Mouse (Mus musculus) hindbrain, embryonic 12.5 days (tissue): ENCODE measurements at regions not wholly inside any gene's neighbourhood (a gene's known extent, or its start where the extent isn't known, plus 50 kb on each side); places are given as distances from the start of the nearest gene placed in this dataset.
A peak's percentile ranks its signal among the peaks of the same experiment; 100 is the strongest.

ENCODE experiments used
- ATAC-seq: fragments of 200-750 bp; cut with Nextera tagmentation; 2 replicates; pipeline ENCODE4 v1.8.0; 2017; ENCODE audit warnings: moderate TSS enrichment; ENCODE audit not compliant: low FRiP score
- H3K27ac ChIP-seq: fragments of 300-500 bp; sonication (generic); 2 replicates; pipeline ENCODE4 v1.5.1; 2016; ENCODE audit warnings: mild to moderate bottlenecking
- H3K27me3 ChIP-seq: fragments of 300-500 bp; sonication (generic); 2 replicates; pipeline ENCODE4 v1.6.1; 2016; ENCODE audit warnings: mild to moderate bottlenecking
- H3K36me3 ChIP-seq: fragments of 300-500 bp; sonication (generic); 2 replicates; pipeline ENCODE4 v1.6.1; 2016; ENCODE audit warnings: mild to moderate bottlenecking
- H3K4me1 ChIP-seq: fragments of 300-500 bp; sonication (generic); 2 replicates; pipeline ENCODE4 v1.6.1; 2016
- H3K4me2 ChIP-seq: fragments of 300-500 bp; sonication (generic); replicated peaks from 2 replicates; pipeline ENCODE4 v1.6.1; 2016; ENCODE audit warnings: mild to moderate bottlenecking
- H3K4me3 ChIP-seq: fragments of 300-500 bp; sonication (generic); 2 replicates; pipeline ENCODE4 v1.5.1; 2016; ENCODE audit warnings: mild to moderate bottlenecking
- H3K9ac ChIP-seq: fragments of 300-500 bp; sonication (generic); 2 replicates; pipeline ENCODE4 v1.6.1; 2016; ENCODE audit warnings: mild to moderate bottlenecking, moderate library complexity
- H3K9me3 ChIP-seq: fragments of 300-500 bp; sonication (generic); replicated peaks from 2 replicates; pipeline ENCODE4 v1.6.1; 2016; ENCODE audit warnings: mild to moderate bottlenecking
- WGBS: fragments of 180-500 bp; shearing (Covaris S2); methylation state at CpG from one replicate; pipeline ENCODE4 v1.1.7; 2016; 5-methylcytosine and 5-hydroxymethylcytosine counted together

DNA sequence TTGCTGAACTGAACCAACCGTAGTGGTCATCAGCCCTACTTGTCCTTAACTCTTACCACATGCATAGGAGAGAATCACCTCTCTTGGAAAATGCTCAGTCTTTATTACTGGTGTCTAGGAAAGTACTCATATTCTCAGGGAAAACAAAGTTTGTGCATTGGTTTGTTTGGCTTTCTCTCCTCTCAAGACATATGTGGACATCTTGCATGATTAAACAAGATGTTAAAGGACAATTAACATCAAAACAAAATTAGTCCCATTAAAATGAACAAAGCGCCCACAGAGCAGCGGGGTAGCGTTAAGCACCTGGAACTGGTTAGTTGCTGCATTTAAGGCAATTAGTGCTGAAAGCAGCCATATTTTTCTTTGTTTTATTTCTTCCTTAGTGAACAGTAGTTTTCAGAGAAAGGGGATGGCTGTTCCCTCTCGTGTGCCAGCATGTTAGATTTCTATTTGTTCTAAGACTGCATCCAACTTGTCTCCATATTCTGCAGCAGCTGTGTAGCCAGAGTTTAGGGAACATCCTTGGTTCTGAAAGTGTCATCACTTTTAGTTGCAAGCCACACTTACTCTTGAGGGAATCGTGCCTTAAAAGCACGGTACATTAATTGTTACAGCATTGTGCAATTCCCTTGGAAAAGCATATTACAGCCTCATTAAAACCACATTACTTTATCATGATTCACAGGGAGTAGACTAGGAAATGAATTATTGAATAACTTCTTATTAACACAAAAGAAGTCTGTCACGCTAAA, 137.7 kb downstream of the Ube2u start:
- Histone ChIP-seq H3K27me3 (no peaks in the 10 kb centered on the region; the same call in 1 of the 2 replicates), H3K4me3 (no peak overlapping the region), H3K9me3 (0 out of 2 replicates have a peak, but pooled peaks cover 3% of the 10 kb centered on the region), H3K4me1 (peaks cover 3% of the 10 kb centered on the region; the same call in 1 of the 2 replicates), H3K36me3 (no peaks in the 10 kb centered on the region), H3K4me2 (no peak overlapping the region), H3K9ac (no peak overlapping the region), H3K27ac (no peak overlapping the region)
- 74% methylated on average over 8 of the region's 8 CpGs for WGBS
- ATAC-seq: no peak

DNA sequence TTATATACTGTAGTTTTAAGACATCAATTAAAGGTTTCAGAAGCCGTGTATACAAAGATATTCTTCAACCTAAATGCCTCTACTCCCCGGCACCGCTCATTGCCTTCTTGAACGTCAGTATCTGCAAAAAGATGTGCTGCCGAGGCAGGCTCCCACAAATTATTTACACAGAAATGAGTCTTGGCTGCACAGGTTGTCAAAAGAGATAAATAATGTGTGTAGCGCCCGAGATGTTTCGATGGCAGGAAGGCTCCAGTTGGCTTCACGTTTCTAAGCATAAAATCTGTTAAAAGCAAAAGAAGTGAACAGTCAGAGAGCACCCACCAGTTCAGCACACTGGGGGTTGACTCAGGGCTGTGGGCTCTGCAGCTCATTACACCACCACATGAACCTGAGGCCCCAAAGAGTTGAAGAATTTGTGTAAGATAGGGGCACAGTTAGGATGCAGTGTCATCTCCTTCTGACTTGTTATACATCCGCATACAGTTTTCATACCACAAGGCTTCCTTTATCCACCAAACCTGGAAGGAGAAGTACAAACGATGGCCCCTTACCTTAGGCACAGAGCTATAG, 138.4 kb downstream of the Ube2u start:
- H3K27ac ChIP-seq: no peak overlapping the region
- no peak overlapping the region for H3K4me3 ChIP-seq
- no peak overlapping the region for H3K9ac ChIP-seq
- no peak overlapping the region for H3K4me2 ChIP-seq
- no peaks in the 10 kb centered on the region; the same call in 1 of the 2 replicates for H3K27me3 ChIP-seq
- no peak for ATAC-seq
- no peaks in the 10 kb centered on the region for H3K36me3 ChIP-seq
- WGBS: 72% methylated on average over 11 of the region's 11 CpGs
- 0 out of 2 replicates have a peak, but pooled peaks cover 3% of the 10 kb centered on the region for H3K9me3 ChIP-seq
- peaks cover 3% of the 10 kb centered on the region; the same call in 1 of the 2 replicates for H3K4me1 ChIP-seq

DNA sequence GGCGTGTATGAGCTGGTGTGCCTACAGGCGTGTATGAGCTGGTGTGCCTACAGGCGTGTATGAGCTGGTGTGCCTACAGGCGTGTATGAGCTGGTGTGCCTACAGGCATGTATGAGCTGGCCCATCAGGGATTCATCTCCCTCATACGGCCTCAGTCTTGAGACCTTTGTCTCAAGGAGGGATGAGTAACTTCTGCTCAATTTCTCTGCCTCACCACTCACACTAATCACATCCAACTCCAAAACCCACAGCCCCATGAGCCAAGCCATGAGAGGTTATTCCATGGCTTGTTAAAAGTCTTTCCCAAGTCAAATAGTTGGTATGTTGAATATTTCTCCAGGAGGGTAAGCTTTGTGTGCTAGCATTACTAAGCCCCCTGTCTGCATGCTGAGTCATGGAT, 146.0 kb downstream of the Ube2u start:
- Histone ChIP-seq H3K4me3 (no peak overlapping the region), H3K27me3 (no peaks in the 10 kb centered on the region), H3K4me1 (no peaks in the 10 kb centered on the region), H3K27ac (no peak overlapping the region), H3K9me3 (no peaks in the 10 kb centered on the region), H3K9ac (no peak overlapping the region), H3K4me2 (no peak overlapping the region), H3K36me3 (no peaks in the 10 kb centered on the region)
- WGBS: 96% methylated on average over 4 of the region's 5 CpGs
- ATAC-seq: no peak

DNA sequence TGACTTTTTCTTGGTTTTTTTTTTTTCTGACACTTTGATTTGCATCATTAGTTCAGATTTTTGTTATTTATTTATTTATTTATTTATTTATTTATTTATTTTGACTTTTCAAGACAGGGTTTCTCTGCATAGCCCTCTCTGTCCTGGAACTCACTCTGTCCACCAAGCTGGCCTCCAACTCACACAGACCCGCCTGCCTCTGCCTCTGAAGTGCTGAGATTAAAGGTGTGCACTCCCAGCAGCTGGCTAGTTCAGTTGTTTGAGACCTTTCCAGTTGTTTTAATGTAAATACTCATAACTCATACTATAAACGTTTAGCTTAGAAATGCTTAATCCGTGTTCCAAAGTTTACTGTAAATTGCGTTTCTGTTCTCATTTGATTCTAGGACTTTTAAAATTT, 147.9 kb downstream of the Ube2u start:
- Histone ChIP-seq H3K4me2 (no peak overlapping the region), H3K4me1 (no peaks in the 10 kb centered on the region), H3K9ac (no peak overlapping the region), H3K36me3 (no peaks in the 10 kb centered on the region), H3K27me3 (no peaks in the 10 kb centered on the region), H3K9me3 (no peaks in the 10 kb centered on the region), H3K4me3 (no peak overlapping the region), H3K27ac (no peak overlapping the region)
- ATAC-seq: no peak
- WGBS: 88% methylated on average over 4 of the region's 4 CpGs

DNA sequence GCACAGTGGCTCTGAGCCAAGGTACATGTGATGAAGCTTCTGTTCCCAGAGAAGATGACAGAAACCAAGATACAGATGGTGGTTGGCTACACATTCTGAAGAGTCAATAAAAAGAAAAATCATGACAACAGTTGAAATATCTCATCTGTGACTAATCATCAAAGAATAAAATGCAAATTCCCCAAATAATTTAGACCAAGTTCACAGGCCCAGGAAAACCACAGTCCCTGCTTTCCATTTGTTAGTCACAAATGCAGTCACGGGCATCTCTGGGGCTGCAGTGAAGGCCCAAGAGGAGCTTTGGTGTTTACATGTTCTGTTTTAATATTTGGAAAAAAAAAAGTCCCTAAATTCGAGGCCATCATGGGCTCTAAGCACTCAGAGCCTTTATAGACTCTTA, 142.1 kb upstream of the Cachd1 start:
- H3K4me1 ChIP-seq: 0 out of 2 replicates have a peak, but pooled peaks cover 2% of the 10 kb centered on the region
- no peak overlapping the region for H3K4me3 ChIP-seq
- H3K27ac ChIP-seq: no peak overlapping the region
- no peak overlapping the region for H3K9ac ChIP-seq
- H3K36me3 ChIP-seq: no peaks in the 10 kb centered on the region
- no peak for ATAC-seq
- 71% methylated on average over 2 of the region's 2 CpGs for WGBS
- H3K27me3 ChIP-seq: no peaks in the 10 kb centered on the region
- no peak overlapping the region for H3K4me2 ChIP-seq
- no peaks in the 10 kb centered on the region for H3K9me3 ChIP-seq

DNA sequence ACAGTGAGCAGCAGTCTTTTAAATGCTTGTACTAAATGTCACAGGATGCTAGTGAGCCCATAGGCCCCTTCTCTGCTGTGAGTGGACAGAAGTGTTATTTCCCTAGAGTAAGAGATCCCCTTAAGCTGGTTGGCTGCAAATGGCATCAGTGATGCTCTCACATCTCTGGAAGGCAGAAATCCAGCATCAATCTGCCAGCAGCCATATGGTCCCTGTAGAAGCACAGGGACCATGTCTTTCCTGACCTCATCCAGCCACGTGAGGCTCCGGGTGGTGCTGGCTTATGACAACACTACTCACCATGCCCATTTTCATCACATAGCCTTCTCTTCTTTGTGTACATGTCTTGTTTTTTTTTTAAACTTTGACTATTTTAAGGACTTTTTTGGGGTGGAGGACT, 138.9 kb upstream of the Cachd1 start:
- Histone ChIP-seq H3K4me3 (no peak overlapping the region), H3K9ac (no peak overlapping the region), H3K27ac (no peak overlapping the region), H3K36me3 (no peaks in the 10 kb centered on the region), H3K9me3 (no peaks in the 10 kb centered on the region), H3K27me3 (no peaks in the 10 kb centered on the region), H3K4me2 (no peak overlapping the region), H3K4me1 (0 out of 2 replicates have a peak, but pooled peaks cover 2% of the 10 kb centered on the region)
- ATAC-seq: no peak
- WGBS: 91% methylated on average over 2 of the region's 2 CpGs

DNA sequence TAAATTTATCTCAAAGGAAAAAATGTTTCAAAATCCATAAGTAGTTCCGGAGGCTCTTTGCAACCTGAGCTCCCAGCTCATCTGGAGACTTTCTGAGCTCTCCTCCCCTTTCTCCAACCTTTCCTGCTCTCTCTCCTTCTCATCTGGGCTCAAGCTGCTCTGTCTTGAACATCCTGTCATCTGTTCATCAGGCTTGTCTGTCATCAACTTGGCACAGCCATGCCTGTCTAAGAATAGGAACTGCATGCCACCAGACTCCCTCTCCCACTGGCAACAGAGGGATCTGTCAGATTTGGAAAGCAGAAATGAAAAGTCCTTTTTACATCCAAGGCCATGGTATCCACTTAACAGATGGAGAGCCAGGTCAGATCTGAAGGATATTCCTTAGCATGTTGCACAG, 115.3 kb upstream of the Cachd1 start:
- ATAC-seq: no peak
- no peaks in the 10 kb centered on the region for H3K27me3 ChIP-seq
- H3K4me2 ChIP-seq: no peak overlapping the region
- no peaks in the 10 kb centered on the region for H3K9me3 ChIP-seq
- H3K4me3 ChIP-seq: no peak overlapping the region
- H3K9ac ChIP-seq: no peak overlapping the region
- no peak overlapping the region for H3K27ac ChIP-seq
- 63% methylated on average over 1 of the region's 1 CpGs for WGBS
- H3K36me3 ChIP-seq: no peaks in the 10 kb centered on the region
- H3K4me1 ChIP-seq: peaks cover 7% of the 10 kb centered on the region

DNA sequence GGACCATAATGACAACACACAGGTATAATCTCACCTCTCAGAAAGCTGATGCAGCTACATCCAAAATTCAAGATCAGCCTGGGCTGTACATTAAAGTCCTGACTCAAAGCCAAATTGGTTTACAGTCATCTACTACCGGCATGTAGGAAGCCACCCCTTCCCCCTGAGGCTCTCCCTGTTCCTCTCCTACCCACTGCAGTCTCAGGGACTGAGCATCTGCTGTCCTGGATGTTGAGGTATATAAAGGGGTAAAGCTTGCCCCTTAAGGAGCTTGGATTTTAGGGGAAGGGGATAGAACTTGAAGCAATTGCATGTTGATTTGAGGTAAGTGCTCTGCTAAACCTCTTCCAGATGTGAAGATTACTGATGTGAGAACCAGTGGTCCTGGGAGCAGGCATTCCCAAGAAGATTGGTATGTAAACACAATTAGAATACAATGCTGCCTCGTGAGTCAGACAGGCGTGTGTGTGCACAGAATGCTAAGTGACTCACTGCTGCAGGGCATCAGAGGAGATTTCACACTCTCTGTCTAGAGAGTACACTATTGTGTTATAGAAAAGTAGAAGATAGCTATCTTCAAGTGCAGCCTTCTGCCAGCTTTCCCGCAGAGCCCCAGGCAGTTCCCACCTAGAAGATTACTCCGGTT, 111.7 kb upstream of the Cachd1 start:
- WGBS: 28% methylated on average over 5 of the region's 5 CpGs
- peak; percentile 87 for ATAC-seq
- Histone ChIP-seq H3K36me3 (no peaks in the 10 kb centered on the region), H3K9me3 (no peaks in the 10 kb centered on the region), H3K4me1 (peaks cover 7% of the 10 kb centered on the region), H3K9ac (no peak overlapping the region), H3K27me3 (no peaks in the 10 kb centered on the region), H3K4me2 (no peak overlapping the region), H3K27ac (peak overlapping the region; percentile 35; the same call in 1 of the 2 replicates), H3K4me3 (no peak overlapping the region)

DNA sequence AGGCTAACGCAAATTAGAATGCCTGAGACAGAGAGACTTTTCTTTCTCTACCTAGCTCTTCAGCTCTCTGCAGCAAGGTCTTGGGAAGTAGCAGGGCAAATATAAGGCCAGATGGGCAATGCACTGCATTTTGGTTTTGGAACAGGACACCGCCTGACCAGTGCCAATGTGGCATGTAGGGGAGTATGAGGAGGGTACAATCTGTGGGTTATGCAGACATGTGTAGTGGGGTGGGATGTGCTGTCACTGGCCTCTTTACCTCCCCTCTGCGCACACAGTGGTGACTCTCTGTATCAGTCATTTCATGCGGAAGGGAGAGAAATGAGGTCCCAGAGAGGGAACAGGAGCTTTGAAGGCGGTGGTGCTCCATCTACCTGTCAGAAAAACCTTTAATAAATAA, 105.9 kb upstream of the Cachd1 start:
- Histone ChIP-seq H3K9ac (no peak overlapping the region), H3K4me1 (no peaks in the 10 kb centered on the region), H3K4me3 (no peak overlapping the region), H3K27ac (no peak overlapping the region), H3K36me3 (no peaks in the 10 kb centered on the region), H3K4me2 (no peak overlapping the region), H3K27me3 (no peaks in the 10 kb centered on the region), H3K9me3 (no peaks in the 10 kb centered on the region)
- ATAC-seq: no peak
- 77% methylated on average over 5 of the region's 5 CpGs for WGBS

DNA sequence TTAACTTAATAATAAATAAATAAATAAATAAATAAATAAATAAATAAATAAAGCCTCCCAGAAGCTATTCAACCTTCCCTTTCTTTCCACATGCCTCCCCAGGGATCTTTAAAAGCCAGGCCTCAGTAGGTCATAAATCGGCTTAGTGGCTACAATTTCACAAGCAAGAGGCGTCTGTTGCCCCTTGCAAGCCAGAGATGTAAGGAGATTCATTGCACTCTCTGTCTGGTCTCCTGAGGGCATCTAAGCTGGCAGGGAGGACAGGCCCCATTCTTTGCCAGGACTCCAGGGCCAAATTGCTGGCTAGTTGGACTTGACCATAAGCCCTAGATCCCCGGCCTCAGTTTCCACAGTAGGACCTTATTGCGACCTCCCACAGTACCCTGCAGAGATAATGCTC, 101.6 kb upstream of the Cachd1 start:
- no peaks in the 10 kb centered on the region for H3K4me1 ChIP-seq

DNA sequence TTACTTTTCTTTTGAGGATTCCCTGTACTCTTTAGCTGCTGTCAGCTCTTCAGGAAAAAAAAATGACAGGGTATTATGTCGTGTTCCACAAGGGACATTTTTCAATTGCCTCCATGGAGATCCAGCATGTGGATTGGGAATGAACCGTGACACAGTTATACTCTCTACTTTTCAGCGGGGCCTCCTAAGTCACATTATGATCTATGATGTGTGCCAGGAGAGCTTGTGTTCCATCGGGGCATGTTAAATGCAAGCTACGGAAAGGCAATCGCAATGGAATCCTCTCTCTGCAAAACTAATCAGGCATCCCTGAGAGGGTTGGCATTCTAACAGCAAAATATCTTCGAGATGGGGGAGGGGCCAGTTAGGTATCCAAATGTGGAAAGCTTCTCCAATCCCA, 92.7 kb upstream of the Cachd1 start:
- no peaks in the 10 kb centered on the region for H3K27me3 ChIP-seq
- H3K4me1 ChIP-seq: peaks cover 8% of the 10 kb centered on the region; the same call in 1 of the 2 replicates
- H3K36me3 ChIP-seq: no peaks in the 10 kb centered on the region
- no peak for ATAC-seq
- H3K9ac ChIP-seq: no peak overlapping the region
- no peak overlapping the region for H3K4me3 ChIP-seq
- H3K27ac ChIP-seq: no peak overlapping the region
- no peaks in the 10 kb centered on the region for H3K9me3 ChIP-seq
- WGBS: 39% methylated on average over 7 of the region's 7 CpGs
- no peak overlapping the region for H3K4me2 ChIP-seq

More for the DNA sequence above, 101.6 kb upstream of the Cachd1 start:
- WGBS: 80% methylated on average over 4 of the region's 4 CpGs
- Histone ChIP-seq H3K36me3 (no peaks in the 10 kb centered on the region), H3K4me3 (no peak overlapping the region), H3K27ac (no peak overlapping the region), H3K9ac (no peak overlapping the region), H3K4me2 (no peak overlapping the region), H3K9me3 (no peaks in the 10 kb centered on the region), H3K27me3 (no peaks in the 10 kb centered on the region)
- ATAC-seq: no peak

DNA sequence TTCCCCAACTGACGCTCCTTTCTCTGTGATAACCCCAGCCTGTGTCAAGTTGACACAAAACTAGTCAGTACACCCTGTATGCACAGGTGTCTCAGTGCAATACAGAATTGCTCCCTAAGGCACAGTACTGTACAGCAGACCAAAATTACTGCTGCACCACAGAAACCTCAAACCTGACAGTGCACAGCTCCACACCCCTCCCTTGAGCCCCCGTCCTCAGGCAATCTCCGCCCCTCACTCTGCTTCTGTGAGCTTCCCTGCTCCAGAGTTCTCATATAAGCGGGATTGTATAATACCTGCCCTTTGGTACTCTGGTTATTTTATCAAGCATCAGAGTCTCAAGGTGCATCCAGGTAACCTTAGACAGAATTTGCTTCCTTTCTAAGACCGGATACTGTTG, 76.5 kb upstream of the Cachd1 start:
- Histone ChIP-seq H3K4me3 (no peak overlapping the region), H3K27ac (no peak overlapping the region), H3K9ac (no peak overlapping the region), H3K4me2 (no peak overlapping the region), H3K36me3 (no peaks in the 10 kb centered on the region), H3K27me3 (no peaks in the 10 kb centered on the region), H3K4me1 (no peaks in the 10 kb centered on the region), H3K9me3 (no peaks in the 10 kb centered on the region)
- WGBS: 85% methylated on average over 5 of the region's 5 CpGs
- no peak for ATAC-seq
